Mouse (Mus musculus) naive thymus-derived CD4-positive, alpha-beta T cell, adult 2 months (primary cell): ENCODE results near the gene Vmn2r92.
"Not testable (repeated sequence)": the region's sequence is repeated elsewhere in the genome, so short reads cannot be mapped to it uniquely, and the experiment has no call there.

Experiments used
- DNase-seq: peaks from one replicate; pipeline ENCODE4 v3.0.0-alpha.2; 2011; ENCODE audit warnings: low read depth

Vmn2r92 gene

GRCm38 (mm10) chr17:18151587-18151986 lies at the start of gene Vmn2r92:
TSS of gene Vmn2r92 (plus strand) at chr17:18151887.
- DNase-seq = not testable (repeated sequence)

- DNase-seq = not testable (repeated sequence)
These were observed 49.4 kb upstream of the Vmn2r92 start for GRCm38 (mm10) chr17:18102265-18102664.

- DNase-seq = peak; percentile 2
These were observed 9.5 kb downstream of the Vmn2r92 start for GRCm38 (mm10) chr17:18161194-18161593.

GRCm38 (mm10) chr17:18189732-18190131 lies 38.0 kb downstream of the Vmn2r92 start:
- DNase-seq = peak; percentile 12

- DNase-seq = no peak
These were observed 69.6 kb downstream of the Vmn2r92 start for GRCm38 (mm10) chr17:18221300-18221699.

- no peak for DNase-seq
These were observed 80.3 kb downstream of the Vmn2r92 start for GRCm38 (mm10) chr17:18231996-18232395.

- no peak for DNase-seq
These were observed 85.2 kb downstream of the Vmn2r92 start for GRCm38 (mm10) chr17:18236931-18237330.
